ENCODE assay signal across 23 mouse cellular contexts in genomic region chr17:37308483-37308882, GRCm38 (mm10). TPM values are rescaled to one million over a fixed set of nuclear protein-coding genes. Genes with fewer than 3 reads are reported as not detected.
DNase-seq lines count a peak whose midpoint lies in the region; ATAC-seq and TF ChIP-seq lines count a peak whose summit lies in the region.
"Had no signal": no experiment of that assay in that cellular context is flagged by ENCODE, and none has a peak within 500 bp of the region (broad histone marks: within the 10 kb centered on the region; RNA-seq: fewer than 3 reads in every experiment).

No protein-coding gene starts in this region.

- H3K9me3 ChIP-seq in hindbrain, postnatal 0 days (ENCODE audit: low read length): no peaks in the 10 kb centered on the region
- H3K9me3 ChIP-seq in hindbrain, embryonic 13.5 days: no peaks in the 10 kb centered on the region
- H3K9me3 ChIP-seq in midbrain, embryonic 14.5 days (ENCODE audit: control insufficient read depth, low read length): no peaks in the 10 kb centered on the region
- H3K9me3 ChIP-seq in midbrain, embryonic 11.5 days (ENCODE audit: control insufficient read depth, low read length): no peaks in the 10 kb centered on the region
- H3K9me3 ChIP-seq: embryonic facial prominence, embryonic 13.5 days; kidney, embryonic 15.5 days; limb, embryonic 12.5 days; midbrain, embryonic 15.5 days had no signal

- no peak overlapping the region for H3K27ac ChIP-seq in hindbrain, postnatal 0 days
- H3K27ac ChIP-seq in hindbrain, embryonic 13.5 days: no peak overlapping the region
- no peak overlapping the region for H3K27ac ChIP-seq in midbrain, embryonic 14.5 days (replicated peaks; ENCODE audit: low read depth, low read length)
- H3K27ac ChIP-seq in midbrain, embryonic 11.5 days (ENCODE audit: low read depth, low read length): no peak overlapping the region
- H3K27ac ChIP-seq: embryonic facial prominence, embryonic 13.5 days; kidney, embryonic 15.5 days; limb, embryonic 12.5 days; midbrain, embryonic 15.5 days had no signal

- peak; percentile 58 for DNase-seq in hindbrain, postnatal 0 days (ENCODE audit: low spot score)
- DNase-seq in midbrain, embryonic 14.5 days: peak; percentile 22
- DNase-seq in midbrain, embryonic 11.5 days (ENCODE audit: low spot score, missing footprints): no peak
- peak; percentile 48 for DNase-seq in R1 (ENCODE audit: low read depth, low spot score)
- DNase-seq in embryo, embryonic 11 days: peak; percentile 17
- no peak for DNase-seq in c-Kit-positive CD71-positive TER-119-positive erythroid progenitor cells, embryonic 14.5 days (ENCODE audit: low spot score)
- DNase-seq: cerebellum, adult 9-11 months; heart, postnatal 4 days; liver, postnatal 0 days; lung, postnatal 36 days; thymus, postnatal 14 days had no signal

- no peak overlapping the region for H3K4me3 ChIP-seq in hindbrain, postnatal 0 days (ENCODE audit: low read length)
- no peak overlapping the region for H3K4me3 ChIP-seq in hindbrain, embryonic 13.5 days
- H3K4me3 ChIP-seq in midbrain, embryonic 14.5 days (replicated peaks; ENCODE audit: low read depth, low read length): no peak overlapping the region
- H3K4me3 ChIP-seq in midbrain, embryonic 11.5 days (ENCODE audit: low read depth, low read length): no peak overlapping the region
- H3K4me3 ChIP-seq: embryonic facial prominence, embryonic 13.5 days; kidney, embryonic 15.5 days; limb, embryonic 12.5 days; midbrain, embryonic 15.5 days had no signal

- no peak overlapping the region for H3K9ac ChIP-seq in hindbrain, postnatal 0 days (replicated peaks; ENCODE audit: low read length)
- H3K9ac ChIP-seq in hindbrain, embryonic 13.5 days: no peak overlapping the region
- no peak overlapping the region for H3K9ac ChIP-seq in midbrain, embryonic 14.5 days (replicated peaks; ENCODE audit: low read length)
- H3K9ac ChIP-seq in midbrain, embryonic 11.5 days (ENCODE audit: low read length): no peak overlapping the region
- H3K9ac ChIP-seq: embryonic facial prominence, embryonic 13.5 days; kidney, embryonic 15.5 days; limb, embryonic 12.5 days; liver, postnatal 0 days; midbrain, embryonic 15.5 days had no signal

- WGBS in hindbrain, postnatal 0 days: 43% methylated on average over 4 of the region's 4 CpGs
- WGBS in hindbrain, embryonic 13.5 days: 50% methylated on average over 4 of the region's 4 CpGs
- 47% methylated on average over 4 of the region's 4 CpGs for WGBS in midbrain, embryonic 14.5 days
- 51% methylated on average over 4 of the region's 4 CpGs for WGBS in midbrain, embryonic 11.5 days

- no peak for ATAC-seq in hindbrain, postnatal 0 days
- ATAC-seq in hindbrain, embryonic 13.5 days (ENCODE audit: low FRiP score): no peak
- ATAC-seq in midbrain, embryonic 14.5 days (ENCODE audit: low FRiP score, low TSS enrichment): no peak
- ATAC-seq in midbrain, embryonic 11.5 days (ENCODE audit: low FRiP score): no peak
- ATAC-seq: activated CD4-positive, CD25-positive, alpha-beta regulatory T cell, adult 4 months; liver, postnatal 0 days; midbrain, embryonic 15.5 days had no signal

- no peaks in the 10 kb centered on the region for H3K27me3 ChIP-seq in hindbrain, postnatal 0 days (ENCODE audit: insufficient read depth, low read length)
- no peaks in the 10 kb centered on the region for H3K27me3 ChIP-seq in hindbrain, embryonic 13.5 days
- H3K27me3 ChIP-seq in midbrain, embryonic 14.5 days (ENCODE audit: control insufficient read depth, insufficient read depth, low read length): no peaks in the 10 kb centered on the region
- H3K27me3 ChIP-seq in midbrain, embryonic 11.5 days (ENCODE audit: control insufficient read depth, insufficient read depth, low read length): no peaks in the 10 kb centered on the region
- H3K27me3 ChIP-seq: embryonic facial prominence, embryonic 13.5 days; kidney, embryonic 15.5 days; limb, embryonic 12.5 days; midbrain, embryonic 15.5 days had no signal

- H3K36me3 ChIP-seq in hindbrain, postnatal 0 days (ENCODE audit: insufficient read depth, low read length): no peaks in the 10 kb centered on the region
- H3K36me3 ChIP-seq in hindbrain, embryonic 13.5 days: no peaks in the 10 kb centered on the region
- H3K36me3 ChIP-seq in midbrain, embryonic 14.5 days (ENCODE audit: control insufficient read depth, insufficient read depth, low read length): no peaks in the 10 kb centered on the region
- H3K36me3 ChIP-seq in midbrain, embryonic 11.5 days (ENCODE audit: control insufficient read depth, insufficient read depth, low read length): no peaks in the 10 kb centered on the region
- H3K36me3 ChIP-seq: embryonic facial prominence, embryonic 13.5 days; kidney, embryonic 15.5 days; limb, embryonic 12.5 days; midbrain, embryonic 15.5 days had no signal

- no peak overlapping the region for H3K4me2 ChIP-seq in hindbrain, postnatal 0 days (ENCODE audit: low read depth, low read length)
- H3K4me2 ChIP-seq in hindbrain, embryonic 13.5 days: no peak overlapping the region
- no peak overlapping the region for H3K4me2 ChIP-seq in midbrain, embryonic 14.5 days (ENCODE audit: low read length)
- H3K4me2 ChIP-seq in midbrain, embryonic 11.5 days: no peak overlapping the region
- H3K4me2 ChIP-seq: embryonic facial prominence, embryonic 13.5 days; kidney, embryonic 15.5 days; limb, embryonic 12.5 days; midbrain, embryonic 15.5 days had no signal

- H3K4me1 ChIP-seq in hindbrain, postnatal 0 days (ENCODE audit: insufficient read depth, low read length): no peaks in the 10 kb centered on the region
- no peaks in the 10 kb centered on the region for H3K4me1 ChIP-seq in hindbrain, embryonic 13.5 days (replicated peaks)
- no peaks in the 10 kb centered on the region for H3K4me1 ChIP-seq in midbrain, embryonic 14.5 days (ENCODE audit: control insufficient read depth, insufficient read depth, low read length)
- no peaks in the 10 kb centered on the region for H3K4me1 ChIP-seq in midbrain, embryonic 11.5 days (ENCODE audit: control insufficient read depth, insufficient read depth, low read length)
- H3K4me1 ChIP-seq: embryonic facial prominence, embryonic 13.5 days; kidney, embryonic 15.5 days; limb, embryonic 12.5 days; midbrain, embryonic 15.5 days had no signal

- TF ChIP-seq CTCF in hindbrain, postnatal 0 days (IDR thresholded peaks at IDR 0.05; ENCODE audit: low read depth): peak; percentile 60

RNA-seq across cellular contexts. Expression of gene Olfr101, which starts 4.4 kb away (rescaled TPM):
- total RNA-seq in hindbrain, postnatal 0 days (2014; rRNA removed): not detected in 2 replicates
- polyA plus RNA-seq in hindbrain, postnatal 0 days (2015; fragmentation: Nextera tagmentation; extraction: Ambion mirVana): not detected in 2 replicates
- not detected in 2 replicates for polyA plus RNA-seq in hindbrain, embryonic 13.5 days (2015; fragmentation: Nextera tagmentation; extraction: Ambion mirVana)
- not detected in 2 replicates for polyA plus RNA-seq in midbrain, embryonic 14.5 days (2014; fragmentation: Nextera tagmentation; extraction: Ambion mirVana)
- polyA plus RNA-seq in midbrain, embryonic 11.5 days (2014; fragmentation: Nextera tagmentation; extraction: Ambion mirVana): not detected in 2 replicates
- total RNA-seq: gastrocnemius, adult 8-10 months; heart, postnatal 4 days; layer of hippocampus, postnatal 25 days had no signal
- polyA plus RNA-seq: embryonic facial prominence, embryonic 13.5 days; forebrain, embryonic 11.5 days; kidney, embryonic 15.5 days; limb, embryonic 12.5 days; liver, postnatal 0 days; midbrain, embryonic 15.5 days; neural tube, embryonic 11.5 days; small intestine, adult 2 months; stomach, embryonic 16.5 days had no signal

RNA-seq across cellular contexts. Expression of gene Olfr102, which starts 8.4 kb away (rescaled TPM):
- total RNA-seq in hindbrain, postnatal 0 days (2014; rRNA removed): not detected in 2 replicates
- polyA plus RNA-seq in hindbrain, postnatal 0 days (2015; fragmentation: Nextera tagmentation; extraction: Ambion mirVana): not detected in 2 replicates
- not detected in 2 replicates for polyA plus RNA-seq in hindbrain, embryonic 13.5 days (2015; fragmentation: Nextera tagmentation; extraction: Ambion mirVana)
- polyA plus RNA-seq in midbrain, embryonic 14.5 days (2014; fragmentation: Nextera tagmentation; extraction: Ambion mirVana): not detected in 2 replicates
- not detected in 2 replicates for polyA plus RNA-seq in midbrain, embryonic 11.5 days (2014; fragmentation: Nextera tagmentation; extraction: Ambion mirVana)
- total RNA-seq: gastrocnemius, adult 8-10 months; heart, postnatal 4 days; layer of hippocampus, postnatal 25 days had no signal
- polyA plus RNA-seq: embryonic facial prominence, embryonic 13.5 days; forebrain, embryonic 11.5 days; kidney, embryonic 15.5 days; limb, embryonic 12.5 days; liver, postnatal 0 days; midbrain, embryonic 15.5 days; neural tube, embryonic 11.5 days; small intestine, adult 2 months; stomach, embryonic 16.5 days had no signal

RNA-seq across cellular contexts. Expression of gene Olfr99, which starts 25.2 kb away (rescaled TPM):
- not detected in 2 replicates for total RNA-seq in hindbrain, postnatal 0 days (2014; rRNA removed)
- not detected in 2 replicates for polyA plus RNA-seq in hindbrain, postnatal 0 days (2015; fragmentation: Nextera tagmentation; extraction: Ambion mirVana)
- 0.14 TPM in 1 of 2 replicates, not detected in the other for polyA plus RNA-seq in hindbrain, embryonic 13.5 days (2015; fragmentation: Nextera tagmentation; extraction: Ambion mirVana)
- polyA plus RNA-seq in midbrain, embryonic 14.5 days (2014; fragmentation: Nextera tagmentation; extraction: Ambion mirVana): not detected in 2 replicates
- polyA plus RNA-seq in midbrain, embryonic 11.5 days (2014; fragmentation: Nextera tagmentation; extraction: Ambion mirVana): not detected in 2 replicates
- total RNA-seq: gastrocnemius, adult 8-10 months; heart, postnatal 4 days; layer of hippocampus, postnatal 25 days had no signal
- polyA plus RNA-seq: embryonic facial prominence, embryonic 13.5 days; forebrain, embryonic 11.5 days; kidney, embryonic 15.5 days; limb, embryonic 12.5 days; liver, postnatal 0 days; midbrain, embryonic 15.5 days; neural tube, embryonic 11.5 days; small intestine, adult 2 months; stomach, embryonic 16.5 days had no signal

RNA-seq across cellular contexts. Expression of gene Olfr103, which starts 31.0 kb away (rescaled TPM):
- total RNA-seq in hindbrain, postnatal 0 days (2014; rRNA removed): not detected in 2 replicates
- polyA plus RNA-seq in hindbrain, postnatal 0 days (2015; fragmentation: Nextera tagmentation; extraction: Ambion mirVana): not detected in 2 replicates
- not detected in 2 replicates for polyA plus RNA-seq in hindbrain, embryonic 13.5 days (2015; fragmentation: Nextera tagmentation; extraction: Ambion mirVana)
- polyA plus RNA-seq in midbrain, embryonic 14.5 days (2014; fragmentation: Nextera tagmentation; extraction: Ambion mirVana): not detected in 2 replicates
- not detected in 2 replicates for polyA plus RNA-seq in midbrain, embryonic 11.5 days (2014; fragmentation: Nextera tagmentation; extraction: Ambion mirVana)
- total RNA-seq: gastrocnemius, adult 8-10 months; heart, postnatal 4 days; layer of hippocampus, postnatal 25 days had no signal
- polyA plus RNA-seq: activated CD4-positive, CD25-positive, alpha-beta regulatory T cell, adult 4 months; embryonic facial prominence, embryonic 13.5 days; forebrain, embryonic 11.5 days; kidney, embryonic 15.5 days; limb, embryonic 12.5 days; liver, postnatal 0 days; midbrain, embryonic 15.5 days; neural tube, embryonic 11.5 days; small intestine, adult 2 months; stomach, embryonic 16.5 days had no signal

RNA-seq across cellular contexts. Expression of gene H2-M3, which starts 38.5 kb away (rescaled TPM):
- total RNA-seq in hindbrain, postnatal 0 days (2014; rRNA removed): 0.63 and 2.5 TPM in 2 replicates
- 1.9 and 2.7 TPM in 2 replicates for polyA plus RNA-seq in hindbrain, postnatal 0 days (2015; fragmentation: Nextera tagmentation; extraction: Ambion mirVana)
- polyA plus RNA-seq in hindbrain, embryonic 13.5 days (2015; fragmentation: Nextera tagmentation; extraction: Ambion mirVana): 1.1 TPM in 2 replicates
- polyA plus RNA-seq in midbrain, embryonic 14.5 days (2014; fragmentation: Nextera tagmentation; extraction: Ambion mirVana): 0.80 and 1.1 TPM in 2 replicates
- 1.4 and 1.8 TPM in 2 replicates for polyA plus RNA-seq in midbrain, embryonic 11.5 days (2014; fragmentation: Nextera tagmentation; extraction: Ambion mirVana)

Comparison
In these comparisons a context has a peak if more than half of its experiments do, and no peak if none do; other contexts are left out.
1. DNase-seq: peak in hindbrain, postnatal 0 days (single experiment), midbrain, embryonic 14.5 days (single experiment), R1 (single experiment) and embryo, embryonic 11 days (single experiment); none in midbrain, embryonic 11.5 days (single experiment) and c-Kit-positive CD71-positive TER-119-positive erythroid progenitor cells, embryonic 14.5 days (single experiment).